In genomic region chr17:78968500-78968899, GRCm38 (mm10) we compare ENCODE assay signal across 18 mouse cellular contexts.
"Had no signal": no experiment of that assay in that cellular context is flagged by ENCODE, and none has a peak within 500 bp of the region (broad histone marks: within the 10 kb centered on the region; RNA-seq: fewer than 3 reads in every experiment).

No protein-coding gene starts in this region.

- H3K4me3 ChIP-seq: midbrain, embryonic 10.5 days; midbrain, embryonic 13.5 days; midbrain, embryonic 15.5 days; myocyte; neural tube, embryonic 13.5 days; neural tube, embryonic 15.5 days had no signal

- ATAC-seq: midbrain, embryonic 13.5 days; midbrain, embryonic 15.5 days had no signal

- H3K36me3 ChIP-seq: midbrain, embryonic 15.5 days had no signal

- H3K4me2 ChIP-seq: lung, embryonic 14.5 days; midbrain, embryonic 13.5 days; midbrain, embryonic 15.5 days; neural tube, embryonic 13.5 days; neural tube, embryonic 15.5 days had no signal

- H3K4me1 ChIP-seq: midbrain, embryonic 10.5 days; midbrain, embryonic 13.5 days; midbrain, embryonic 15.5 days; neural tube, embryonic 13.5 days; neural tube, embryonic 15.5 days had no signal

- H3K27ac ChIP-seq: liver, embryonic 14.5 days; midbrain, embryonic 10.5 days; midbrain, embryonic 13.5 days; midbrain, embryonic 15.5 days; neural tube, embryonic 13.5 days; neural tube, embryonic 15.5 days had no signal

- H3K9me3 ChIP-seq: midbrain, embryonic 10.5 days; midbrain, embryonic 13.5 days; midbrain, embryonic 15.5 days; neural tube, embryonic 13.5 days; neural tube, embryonic 15.5 days had no signal

- H3K27me3 ChIP-seq: midbrain, embryonic 13.5 days; midbrain, embryonic 15.5 days; neural tube, embryonic 13.5 days; neural tube, embryonic 15.5 days had no signal

- H3K9ac ChIP-seq: liver, embryonic 14.5 days; lung, embryonic 14.5 days; midbrain, embryonic 13.5 days; midbrain, embryonic 15.5 days; neural tube, embryonic 13.5 days; neural tube, embryonic 15.5 days had no signal

- DNase-seq: lung, adult 18-20 months; lung, embryonic 14.5 days; lung, postnatal 10 days; lung, postnatal 4 days; right cerebral cortex, adult 18-20 months; right cerebral cortex, postnatal 25 days; right cerebral cortex, postnatal 4 days; spleen, adult 18-20 months; thymus, adult 18-20 months; thymus, postnatal 14 days; thymus, postnatal 36 days had no signal
